Mouse (Mus musculus) forebrain, embryonic 12.5 days (tissue): ENCODE measurements at regions not wholly inside any gene's neighbourhood (a gene's known extent, or its start where the extent isn't known, plus 50 kb on each side); places are given as distances from the start of the nearest gene placed in this dataset.
"Not testable (repeated sequence)": the region's sequence is repeated elsewhere in the genome, so short reads cannot be mapped to it uniquely, and the experiment has no call there.

Experiments used
- ATAC-seq: fragments of 200-750 bp; cut with Nextera tagmentation; 2 replicates; pipeline ENCODE4 v1.8.0; 2017; ENCODE audit warnings: moderate TSS enrichment; ENCODE audit not compliant: low FRiP score
- H3K27ac ChIP-seq: fragments of 300-500 bp; sonication (generic); 2 replicates; pipeline ENCODE4 v1.5.1; 2016; ENCODE audit warnings: mild to moderate bottlenecking
- H3K27me3 ChIP-seq: fragments of 300-500 bp; sonication (generic); 2 replicates; pipeline ENCODE4 v1.6.1; 2016; ENCODE audit warnings: mild to moderate bottlenecking
- H3K36me3 ChIP-seq: fragments of 300-500 bp; sonication (generic); replicated peaks from 2 replicates; pipeline ENCODE4 v1.6.1; 2016; ENCODE audit warnings: mild to moderate bottlenecking
- H3K4me1 ChIP-seq: fragments of 300-500 bp; sonication (generic); 2 replicates; pipeline ENCODE4 v1.6.1; 2016
- H3K4me2 ChIP-seq: fragments of 300-500 bp; sonication (generic); 2 replicates; pipeline ENCODE4 v1.6.1; 2016; ENCODE audit warnings: mild to moderate bottlenecking, moderate library complexity
- H3K4me3 ChIP-seq: fragments of 300-500 bp; sonication (generic); replicated peaks from 2 replicates; pipeline ENCODE4 v1.5.1; 2016; ENCODE audit warnings: mild to moderate bottlenecking
- H3K9ac ChIP-seq: fragments of 300-500 bp; sonication (generic); 2 replicates; pipeline ENCODE4 v1.6.1; 2016; ENCODE audit warnings: mild to moderate bottlenecking
- H3K9me3 ChIP-seq: fragments of 300-500 bp; sonication (generic); 2 replicates; pipeline ENCODE4 v1.6.1; 2016
- WGBS: fragments of 180-500 bp; shearing (Covaris S2); methylation state at CpG from one replicate; pipeline ENCODE4 v1.1.7; 2016; 5-methylcytosine and 5-hydroxymethylcytosine counted together

GRCm38 (mm10) chr17:29430401-29430800 lies 60.2 kb upstream of the Pim1 start:
- WGBS: 83% methylated on average over 11 of the region's 11 CpGs
- Histone ChIP-seq H3K36me3 (no peaks in the 10 kb centered on the region), H3K4me1 (peaks cover 7% of the 10 kb centered on the region; the same call in 1 of the 2 replicates), H3K27me3 (no peaks in the 10 kb centered on the region), H3K4me2 (no peak overlapping the region), H3K9ac (no peak overlapping the region), H3K27ac (no peak overlapping the region), H3K9me3 (no peaks in the 10 kb centered on the region), H3K4me3 (no peak overlapping the region)
- no peak for ATAC-seq

- Histone ChIP-seq H3K27ac (no peak overlapping the region), H3K4me3 (no peak overlapping the region), H3K4me1 (peaks cover 7% of the 10 kb centered on the region; the same call in 1 of the 2 replicates), H3K27me3 (no peaks in the 10 kb centered on the region), H3K9me3 (no peaks in the 10 kb centered on the region), H3K4me2 (no peak overlapping the region), H3K36me3 (no peaks in the 10 kb centered on the region), H3K9ac (no peak overlapping the region)
- WGBS: 95% methylated on average over 6 of the region's 6 CpGs
- no peak for ATAC-seq
Measured at GRCm38 (mm10) chr17:29430806-29431205, 59.7 kb upstream of the Pim1 start.

GRCm38 (mm10) chr17:29431553-29432297 lies 58.8 kb upstream of the Pim1 start:
- Histone ChIP-seq H3K4me3 (no peak overlapping the region), H3K36me3 (no peaks in the 10 kb centered on the region), H3K27me3 (no peaks in the 10 kb centered on the region), H3K9ac (no peak overlapping the region), H3K4me1 (peaks cover 10% of the 10 kb centered on the region), H3K4me2 (no peak overlapping the region), H3K9me3 (no peaks in the 10 kb centered on the region), H3K27ac (0 out of 2 replicates have a peak overlapping the region, but pooled peaks have one; percentile 9)
- ATAC-seq: no peak
- 77% methylated on average over 8 of the region's 8 CpGs for WGBS

GRCm38 (mm10) chr17:29432666-29433065 lies 57.9 kb upstream of the Pim1 start:
- H3K27ac ChIP-seq: no peak overlapping the region
- no peaks in the 10 kb centered on the region for H3K27me3 ChIP-seq
- ATAC-seq: no peak
- no peaks in the 10 kb centered on the region for H3K36me3 ChIP-seq
- H3K9me3 ChIP-seq: no peaks in the 10 kb centered on the region
- H3K9ac ChIP-seq: no peak overlapping the region
- H3K4me2 ChIP-seq: no peak overlapping the region
- WGBS: 96% methylated on average over 8 of the region's 8 CpGs
- peaks cover 19% of the 10 kb centered on the region for H3K4me1 ChIP-seq
- H3K4me3 ChIP-seq: no peak overlapping the region

GRCm38 (mm10) chr17:29433370-29433769 lies 57.2 kb upstream of the Pim1 start:
- Histone ChIP-seq H3K4me1 (peaks cover 24% of the 10 kb centered on the region), H3K9ac (no peak overlapping the region), H3K4me3 (no peak overlapping the region), H3K9me3 (no peaks in the 10 kb centered on the region), H3K27me3 (no peaks in the 10 kb centered on the region), H3K4me2 (no peak overlapping the region), H3K27ac (no peak overlapping the region; the same call in 1 of the 2 replicates), H3K36me3 (no peaks in the 10 kb centered on the region)
- ATAC-seq: no peak
- WGBS: 80% methylated on average over 8 of the region's 8 CpGs

- H3K9ac ChIP-seq: no peak overlapping the region
- no peak for ATAC-seq
- no peaks in the 10 kb centered on the region for H3K9me3 ChIP-seq
- no peak overlapping the region for H3K4me3 ChIP-seq
- WGBS: 82% methylated on average over 20 of the region's 20 CpGs
- H3K36me3 ChIP-seq: no peaks in the 10 kb centered on the region
- peaks cover 28% of the 10 kb centered on the region for H3K4me1 ChIP-seq
- H3K4me2 ChIP-seq: no peak overlapping the region
- no peak overlapping the region for H3K27ac ChIP-seq
- H3K27me3 ChIP-seq: no peaks in the 10 kb centered on the region
Measured at GRCm38 (mm10) chr17:29434074-29434944, 56.2 kb upstream of the Pim1 start.

- Histone ChIP-seq H3K27me3 (no peaks in the 10 kb centered on the region), H3K9me3 (no peaks in the 10 kb centered on the region), H3K27ac (no peak overlapping the region), H3K4me1 (peaks cover 33% of the 10 kb centered on the region), H3K36me3 (no peaks in the 10 kb centered on the region), H3K4me3 (no peak overlapping the region), H3K9ac (no peak overlapping the region), H3K4me2 (no peak overlapping the region)
- no peak for ATAC-seq
- WGBS: 95% methylated on average over 9 of the region's 9 CpGs
Measured at GRCm38 (mm10) chr17:29435345-29436006, 55.1 kb upstream of the Pim1 start.

GRCm38 (mm10) chr17:29436484-29436870 lies 54.1 kb upstream of the Pim1 start:
- not testable (repeated sequence) for H3K9me3 ChIP-seq, H3K27me3 ChIP-seq, ATAC-seq, H3K4me3 ChIP-seq, H3K36me3 ChIP-seq
- H3K4me1 ChIP-seq: peaks cover 33% of the 10 kb centered on the region
- H3K9ac ChIP-seq: peak overlapping the region; percentile 58; the same call in 1 of the 2 replicates
- peak overlapping the region; percentile 65 for H3K4me2 ChIP-seq
- H3K27ac ChIP-seq: peak overlapping the region; percentile 93
- WGBS: 74% methylated on average over 9 of the region's 9 CpGs

GRCm38 (mm10) chr17:29436871-29437534 lies 53.5 kb upstream of the Pim1 start:
- no peaks in the 10 kb centered on the region for H3K36me3 ChIP-seq
- peak overlapping the region; percentile 58 for H3K9ac ChIP-seq
- peak overlapping the region; percentile 93 for H3K27ac ChIP-seq
- H3K4me2 ChIP-seq: peak overlapping the region; percentile 65
- WGBS: under 1% methylated on average over 35 of the region's 36 CpGs
- no peaks in the 10 kb centered on the region for H3K27me3 ChIP-seq
- peak overlapping the region; percentile 35 for H3K4me3 ChIP-seq
- ATAC-seq: peak; percentile 88
- H3K9me3 ChIP-seq: no peaks in the 10 kb centered on the region
- H3K4me1 ChIP-seq: peaks cover 29% of the 10 kb centered on the region

GRCm38 (mm10) chr17:29437535-29438324 lies 52.8 kb upstream of the Pim1 start:
- no peak for ATAC-seq
- Histone ChIP-seq H3K4me3 (peak overlapping the region; percentile 35), H3K4me2 (peak overlapping the region; percentile 65), H3K9me3 (no peaks in the 10 kb centered on the region), H3K36me3 (no peaks in the 10 kb centered on the region), H3K4me1 (peaks cover 29% of the 10 kb centered on the region), H3K9ac (peak overlapping the region; percentile 58), H3K27ac (peak overlapping the region; percentile 93), H3K27me3 (no peaks in the 10 kb centered on the region)
- 42% methylated on average over 16 of the region's 16 CpGs for WGBS
